Mouse (Mus musculus): ENCODE measurements around the gene Tufm.
"Not testable (repeated sequence)": the region's sequence is repeated elsewhere in the genome, so short reads cannot be mapped to it uniquely, and the experiment has no call there.

Gene Tufm

DNA sequence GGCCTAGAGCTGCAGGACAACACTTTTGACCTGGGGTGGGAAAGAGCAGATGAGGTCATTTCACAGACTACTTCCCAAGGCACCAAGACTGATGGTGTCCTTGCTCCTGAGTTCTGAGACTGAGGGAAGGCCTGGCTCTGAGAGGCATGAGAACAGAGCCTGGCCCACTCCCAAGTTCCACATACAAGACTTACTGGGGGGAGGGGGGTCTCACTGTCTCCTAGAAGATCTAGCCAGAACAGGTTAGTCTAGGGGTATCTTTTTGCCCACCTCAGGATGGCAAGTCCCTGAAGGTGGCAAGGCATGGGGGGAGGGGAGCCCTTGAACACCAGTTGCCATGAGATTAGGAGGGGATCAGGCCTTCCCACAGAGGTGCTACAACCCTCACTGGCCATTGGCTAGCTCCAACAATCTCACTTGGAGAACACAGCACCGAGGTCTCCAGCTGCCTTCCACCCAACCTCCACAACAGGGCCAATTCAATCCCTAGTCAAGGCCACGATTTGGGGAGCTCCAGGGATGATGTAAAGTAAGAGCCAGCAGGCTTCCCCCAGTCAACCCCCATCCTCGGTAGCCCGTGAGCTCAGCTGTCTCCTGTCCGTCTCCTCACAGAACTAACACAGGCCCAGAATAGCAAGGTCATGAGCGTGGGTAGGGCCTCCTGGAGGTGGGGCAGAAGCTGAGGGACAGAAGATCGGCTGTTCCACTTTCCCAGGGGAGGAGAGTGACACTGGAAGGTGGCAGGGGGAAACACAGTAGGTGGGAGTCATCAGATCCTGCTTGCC, 21.7 kb upstream of the Tufm start:
- in situ Hi-C loops (cut with MboI, MseI) = no loop called here

DNA sequence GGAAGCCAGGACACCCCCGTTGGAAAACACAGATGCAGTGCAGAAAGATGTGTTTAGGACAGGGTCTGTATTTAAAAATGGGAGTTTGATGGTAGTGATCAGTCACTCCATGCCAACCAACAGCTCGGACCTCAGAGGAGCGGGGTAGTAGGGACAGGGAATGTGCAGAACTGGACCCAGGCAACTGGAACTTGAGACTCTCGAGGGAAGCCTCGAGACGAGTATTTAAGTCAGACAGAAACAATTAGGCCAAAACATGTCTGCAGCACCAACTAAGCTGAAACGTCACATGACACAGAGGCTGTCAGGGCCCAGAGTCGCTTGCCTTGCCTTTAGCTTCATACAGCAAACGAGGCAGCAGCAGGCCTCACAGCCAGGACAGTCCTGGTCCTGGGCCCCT, 21.0 kb upstream of the Tufm start:
- in situ Hi-C loops (cut with MboI, MseI) = no loop called here

- in situ Hi-C loops (cut with MboI, MseI) = no loop called here
Observed at GRCm38 (mm10) chr7:126466707-126467106, 20.5 kb upstream of the Tufm start.

- in situ Hi-C loops (cut with MboI, MseI) = no loop called here
Observed at GRCm38 (mm10) chr7:126467271-126467670, 19.9 kb upstream of the Tufm start.

DNA sequence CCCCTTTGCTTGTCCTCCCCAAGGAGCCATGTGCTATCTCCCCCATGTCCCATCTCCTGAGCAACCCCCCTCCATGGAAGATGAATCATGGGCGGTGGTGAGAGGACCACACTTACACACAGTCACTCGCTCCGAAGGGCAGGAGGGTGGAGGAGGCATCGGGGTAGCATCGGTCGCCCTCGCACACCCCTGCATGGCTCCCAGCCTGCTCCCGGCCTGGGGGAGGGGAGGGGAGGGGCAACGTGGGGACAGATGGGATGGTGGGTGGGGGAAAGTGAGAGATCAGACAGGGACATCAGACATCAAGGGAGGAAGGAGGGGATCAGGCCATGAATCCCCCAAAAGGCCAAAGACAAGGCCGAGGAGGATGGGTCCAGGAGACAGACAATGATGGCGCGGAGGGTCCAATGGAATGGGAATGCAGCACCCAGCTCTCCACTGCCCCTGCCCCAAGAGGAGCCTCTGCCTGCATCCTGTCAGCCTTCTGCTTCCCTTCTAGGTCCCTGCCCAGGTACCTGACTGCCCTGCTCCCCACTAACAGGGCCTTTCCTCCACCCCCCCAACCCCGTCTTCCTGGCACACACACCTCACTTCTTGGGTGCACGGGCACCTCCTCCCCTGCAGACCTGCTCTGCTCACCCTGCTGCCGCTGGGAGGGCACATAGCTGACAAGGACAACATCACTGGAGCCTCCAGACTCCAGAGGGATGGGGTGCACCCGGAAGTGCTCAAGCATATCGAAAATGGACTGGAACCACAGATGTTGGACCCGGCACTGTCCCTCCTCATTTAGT, 19.1 kb upstream of the Tufm start:
- in situ Hi-C loops (cut with MboI, MseI) = no loop called here

DNA sequence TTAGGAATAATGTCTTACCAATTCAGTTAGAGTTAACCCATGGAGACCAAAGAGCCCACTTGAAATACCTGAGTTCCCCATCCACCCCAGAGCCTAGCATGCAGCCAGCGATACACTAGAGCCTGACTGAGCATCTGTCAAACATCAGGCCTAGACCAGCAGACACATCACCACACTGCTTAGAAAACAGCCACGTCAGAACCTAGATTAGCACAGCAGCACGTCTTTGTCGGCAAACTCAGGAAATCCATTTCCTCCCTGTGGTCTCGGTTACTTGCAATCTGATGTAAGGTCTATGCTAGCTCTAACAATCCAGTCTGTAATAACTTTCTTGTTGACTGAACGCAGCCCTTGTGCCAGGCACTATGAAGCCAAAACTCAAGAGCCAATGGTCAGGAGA, 17.1 kb upstream of the Tufm start:
- in situ Hi-C loops (cut with MboI, MseI) = no loop called here

GRCm38 (mm10) chr7:126471361-126471760, 15.8 kb upstream of the Tufm start:
- in situ Hi-C loops (cut with MboI, MseI) = no loop called here

DNA sequence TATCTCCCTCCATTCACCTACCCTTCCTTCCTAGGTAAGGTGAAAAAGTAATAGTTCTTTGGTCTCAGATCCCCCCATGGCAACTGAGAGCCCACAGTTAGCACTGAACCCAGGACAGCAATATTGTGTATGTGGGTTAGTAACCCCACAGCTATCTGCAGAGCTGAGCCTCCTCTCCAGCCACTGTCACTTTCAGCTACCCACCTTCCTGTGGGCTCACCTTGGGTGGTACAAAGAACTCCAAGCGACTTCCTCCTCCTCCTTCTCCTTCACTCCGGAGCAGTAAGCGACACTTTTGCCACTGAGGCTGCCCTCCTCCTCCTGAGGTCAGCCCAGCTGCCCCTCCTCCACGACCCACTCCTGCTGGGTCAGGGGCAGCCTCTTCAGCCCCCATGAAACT, 15.3 kb upstream of the Tufm start:
- in situ Hi-C loops (cut with MboI, MseI) = no loop called here

- in situ Hi-C loops (cut with MboI, MseI) = no loop called here
Observed at GRCm38 (mm10) chr7:126472306-126472705, 14.9 kb upstream of the Tufm start.

DNA sequence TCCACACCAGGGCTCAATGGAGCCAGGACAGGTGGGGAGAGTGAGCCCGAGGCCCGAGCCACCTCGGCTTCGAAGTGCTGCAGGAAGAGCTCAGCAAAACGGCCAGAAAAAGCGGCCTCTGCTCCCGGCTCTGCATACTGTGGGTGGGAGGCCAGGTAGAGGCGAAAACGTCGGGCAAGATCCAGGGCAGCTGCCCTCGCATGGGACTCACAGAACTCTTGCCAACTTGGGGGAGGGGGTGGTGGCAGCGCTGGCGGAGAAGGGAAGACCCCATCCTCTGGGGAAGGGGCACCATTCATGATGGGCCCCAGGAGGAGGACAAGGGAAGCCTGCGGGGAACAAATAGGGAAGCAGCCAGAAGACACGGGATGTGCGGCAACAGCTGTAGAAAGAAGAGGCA, 14.4 kb upstream of the Tufm start:
- in situ Hi-C loops (cut with MboI, MseI) = no loop called here

DNA sequence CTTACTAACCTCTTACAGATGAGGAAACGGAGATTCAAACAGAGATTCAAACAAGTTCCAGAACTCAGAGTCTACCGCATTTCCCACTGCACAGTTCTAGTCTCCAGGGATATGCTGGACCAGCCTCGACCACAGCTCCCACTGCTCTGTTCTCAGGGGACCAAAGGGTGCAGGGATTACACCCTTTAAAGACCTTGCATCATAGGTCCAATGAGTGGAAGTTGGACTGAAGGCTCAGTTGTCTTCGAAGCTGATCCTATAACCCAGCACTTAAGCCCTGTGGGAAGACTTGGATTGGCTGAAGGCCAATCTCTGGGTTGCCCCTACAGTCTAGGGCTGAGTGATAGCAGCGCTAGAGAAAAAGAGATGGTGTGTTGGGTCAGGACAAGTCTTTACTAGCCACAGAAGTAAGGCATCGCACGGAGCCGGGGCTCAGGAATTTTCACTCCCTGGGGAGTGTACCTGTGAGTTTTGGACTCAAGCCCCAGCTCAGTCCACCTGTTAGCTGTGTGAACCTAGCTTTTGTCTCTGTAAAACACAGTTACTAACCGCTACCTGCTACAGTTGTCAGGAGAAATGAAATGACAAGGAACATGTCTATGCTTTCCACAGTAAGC, 13.6 kb upstream of the Tufm start:
- in situ Hi-C loops (cut with MboI, MseI) = no loop called here

DNA sequence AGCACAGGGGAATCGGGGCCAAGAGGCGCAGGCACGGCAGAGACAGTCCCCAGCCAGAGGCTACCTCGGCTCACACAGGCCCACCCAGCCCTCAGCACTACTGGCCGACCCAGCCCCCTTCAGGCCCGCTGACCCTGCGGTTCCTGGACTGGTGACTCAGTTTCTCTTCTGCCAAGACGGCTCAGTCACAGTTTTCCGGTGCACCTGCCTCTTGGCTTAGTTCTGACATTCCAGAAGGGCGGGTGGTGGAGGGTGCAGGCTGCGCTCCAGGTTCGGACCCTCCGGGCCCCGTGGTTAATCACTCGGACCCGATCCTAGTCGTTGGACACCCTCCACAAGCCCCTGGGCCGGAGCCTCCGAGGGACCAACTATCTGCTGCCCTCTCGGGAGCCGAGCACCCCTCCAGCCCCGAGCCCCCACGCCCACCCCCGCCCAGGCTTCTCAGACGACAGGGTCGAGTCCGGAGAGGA, 12.6 kb upstream of the Tufm start:
- in situ Hi-C loops (cut with MboI, MseI) = no loop called here

DNA sequence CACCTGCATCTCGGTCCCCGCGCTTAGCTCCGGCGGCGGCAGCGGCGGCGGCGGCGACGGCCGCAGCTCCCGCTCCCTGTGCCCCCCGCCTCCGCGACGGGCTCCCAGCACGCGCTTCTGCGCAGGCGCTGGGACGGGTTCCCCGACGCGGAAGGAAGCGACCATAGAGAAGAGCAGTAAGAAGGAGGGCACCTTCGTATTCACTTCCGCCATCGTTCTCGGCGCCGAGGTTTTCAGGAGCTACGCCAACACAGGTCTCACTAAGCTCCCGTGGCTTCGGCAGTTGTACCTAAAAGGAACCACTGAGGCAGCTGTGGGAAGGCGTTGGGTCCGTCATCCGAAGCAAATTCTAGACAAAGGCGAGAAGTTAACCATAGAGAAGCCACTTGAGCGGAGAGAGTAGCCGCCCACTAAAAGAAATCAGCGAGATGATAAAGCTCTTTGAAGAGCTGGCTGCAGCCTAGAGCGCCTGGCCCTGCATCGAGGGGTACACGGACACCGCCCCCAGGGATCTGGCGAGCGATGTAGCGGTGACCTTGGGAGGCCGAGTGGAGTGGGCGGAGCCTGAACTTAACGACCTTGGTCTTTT, 12.1 kb upstream of the Tufm start, which contains the start of gene Sh2b1:
Gene Sh2b1, minus strand, starts transcription at position 432 of the 589 bp plus-strand sequence.
- in situ Hi-C loops (cut with MboI, MseI) = no loop called here

GRCm38 (mm10) chr7:126481699-126482098, 5.5 kb upstream of the Tufm start:
- in situ Hi-C loops (cut with MboI, MseI) = no loop called here

DNA sequence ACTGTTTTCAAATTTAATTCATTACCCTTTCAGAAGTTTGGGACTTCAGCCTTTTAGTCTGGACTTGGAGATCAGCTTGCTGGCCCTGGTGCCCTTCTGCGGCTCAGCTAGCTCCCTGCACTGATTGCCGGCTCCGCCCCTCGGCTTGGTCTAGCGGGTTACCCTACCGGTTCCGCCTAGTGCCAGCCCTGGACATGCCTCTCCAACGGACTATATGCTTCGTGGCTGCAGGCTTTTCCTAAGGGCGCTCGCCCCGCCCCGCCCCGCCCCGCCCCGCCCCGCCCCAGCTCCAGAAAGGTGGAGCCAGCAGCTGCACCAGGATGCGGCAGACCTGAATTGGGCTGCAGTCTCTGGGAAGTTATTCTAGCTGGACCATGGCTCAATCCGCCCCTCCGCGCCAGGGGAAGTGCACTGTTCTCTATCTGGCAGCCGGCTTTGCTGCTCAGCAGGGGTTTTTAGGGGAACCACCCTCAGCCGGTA, 4.7 kb upstream of the Tufm start:
- in situ Hi-C loops (cut with MboI, MseI) = no loop called here

- in situ Hi-C loops (cut with MboI, MseI) = not testable (repeated sequence)
Observed at GRCm38 (mm10) chr7:126487617-126488385, 640 bp downstream of the Tufm start.

DNA sequence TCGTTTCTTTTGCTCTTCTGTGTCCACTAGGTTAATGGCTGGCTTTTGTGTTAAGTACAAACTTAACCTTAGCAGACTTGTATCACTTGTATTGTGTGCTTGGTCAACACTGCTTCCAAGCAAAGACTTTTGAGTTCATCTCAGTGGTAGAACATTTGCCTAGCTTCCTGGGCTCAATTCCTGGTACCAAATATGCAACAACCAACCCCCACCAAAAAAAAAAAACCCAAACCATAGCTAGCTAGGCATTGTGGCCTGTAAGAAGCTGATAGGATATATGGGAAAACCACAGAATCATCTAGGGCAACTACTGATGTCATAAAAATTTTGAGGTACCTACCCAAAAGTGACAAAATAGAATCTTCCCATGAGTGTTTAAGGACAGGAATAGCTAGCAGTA, 3.8 kb downstream of the Tufm start:
- in situ Hi-C loops (cut with MboI, MseI) = no loop called here

DNA sequence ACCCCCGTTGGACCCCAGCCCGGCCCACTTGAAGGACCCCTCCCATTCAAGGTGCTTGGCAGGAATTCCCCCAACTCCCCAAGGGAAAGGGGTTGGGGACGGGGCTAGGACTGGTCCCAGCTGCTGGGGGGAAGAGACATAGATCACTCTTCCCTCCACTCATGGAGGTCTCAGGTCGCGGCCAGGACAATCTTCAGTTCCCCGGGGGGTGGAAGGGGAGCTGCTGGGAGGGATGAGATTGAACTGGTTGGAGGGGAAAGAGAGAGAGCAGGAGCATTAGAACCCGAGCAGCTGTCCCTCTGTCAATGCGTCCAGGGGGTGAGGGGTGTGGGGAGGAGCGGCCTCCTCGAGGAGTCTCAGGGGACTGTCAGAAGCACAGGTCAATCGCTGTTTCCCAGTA, 4.8 kb downstream of the Tufm start:
- in situ Hi-C loops (cut with MboI, MseI) = no loop called here

GRCm38 (mm10) chr7:126494120-126494519, 7.0 kb downstream of the Tufm start:
- in situ Hi-C loops (cut with MboI, MseI) = no loop called here

GRCm38 (mm10) chr7:126496475-126496874, 9.3 kb downstream of the Tufm start:
- in situ Hi-C loops (cut with MboI, MseI) = loop anchor here (5.0 kb wide), 1 partner anchor 66 kb away; no protein-coding TSS in a partner anchor

DNA sequence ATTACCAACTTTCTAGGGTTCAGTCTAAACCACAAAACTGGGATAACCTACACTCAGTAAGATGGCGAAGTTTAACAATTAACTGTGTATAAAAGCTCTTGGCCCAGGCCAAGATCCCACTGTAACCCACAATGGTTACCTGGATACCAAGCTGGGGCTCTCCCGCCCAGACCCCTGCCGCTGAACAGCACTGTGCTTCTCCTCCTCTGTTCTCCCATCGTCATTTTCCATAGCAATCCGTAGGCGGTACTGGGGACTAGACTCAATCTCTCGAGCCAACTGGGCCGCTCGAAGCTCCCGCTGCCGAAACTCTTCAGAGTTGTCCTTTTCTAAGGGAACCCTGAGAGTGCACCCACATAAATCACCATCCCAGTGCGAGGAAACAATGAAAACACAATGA, 10.8 kb downstream of the Tufm start:
- in situ Hi-C loops (cut with MboI, MseI) = loop anchor here (5.0 kb wide), 1 partner anchor 64 kb away; no protein-coding TSS in a partner anchor

Data from T-helper 1 cell (primary cell).